Mouse (Mus musculus) Patski (cell line): Measurements from ENCODE around the gene Cdcp2. TPM values are rescaled to one million over a fixed set of nuclear protein-coding genes. Genes with fewer than 3 reads are reported as not detected.

ENCODE experiments used
- ATAC-seq: fragments of 100-300 bp; one replicate; pipeline ENCODE4 v1.8.0; 2021
- CTCF ChIA-PET: fragments of 350-600 bp; sonication (Branson Sonifier 250); formaldehyde crosslinking; loops from one replicate; lab custom pipeline; 2022; ENCODE audit warnings: inconsistent platforms; lab: Charles Lee
- POLR2A ChIA-PET: fragments of 350-600 bp; sonication (Branson Sonifier 250); formaldehyde crosslinking; loops from one replicate; lab custom pipeline; 2022; ENCODE audit warnings: antibody characterized with exemption, inconsistent platforms; lab: Charles Lee
- DNase-seq: peaks from one replicate; pipeline ENCODE4 v3.0.0-alpha.2; 2011; ENCODE audit warnings: low read depth, low spot score
- H3K27me3 ChIP-seq: fragments of 371-371 bp; one replicate; pipeline ENCODE4 v1.5.1; 2021
- CTCF ChIP-seq: fragments of 100-300 bp; IDR thresholded peaks from one replicate; pipeline ENCODE4 v1.5.1; 2021
- in situ Hi-C: fragments of 300-500 bp; cut with MboI; formaldehyde crosslinking; loops from 3 replicates; pipeline ENCODE4 v1.11.1; 2018; ENCODE audit warnings: low pct_unique_long_range_greater_than_20kb, mixed read lengths
- polyA plus RNA-seq: library from polyadenylated mRNA; unstranded; gene quantifications from one replicate; pipeline ENCODE4 v1.2.3, GENCODE M21; 2021

Gene Cdcp2
- polyA plus RNA-seq, result not detected

- DNase-seq (no peak), ATAC-seq (no peak)
- ChIA-PET CTCF (no interaction called here), POLR2A (no interaction called here)
- in situ Hi-C loops, result no loop called here
- TF ChIP-seq CTCF, result no peak
- H3K27me3 ChIP-seq, result no peaks in the 10 kb centered on the region
These were observed at the start of gene Cdcp2 for GRCm38 (mm10) chr4:107096841-107097373. Gene Cdcp2 (plus strand): TSS chr4:107096891.

GRCm38 (mm10) chr4:107047806-107048205 lies 48.9 kb upstream of the Cdcp2 start:
- TF ChIP-seq CTCF, result no peak
- in situ Hi-C loops, result no loop called here
- ATAC-seq (no peak), DNase-seq (no peak)
- CTCF ChIA-PET, result no interaction called here
- no peaks in the 10 kb centered on the region for H3K27me3 ChIP-seq
- POLR2A ChIA-PET, result no interaction called here

- DNase-seq (no peak), ATAC-seq (no peak)
- POLR2A ChIA-PET, result interaction anchor here (0.6 to 0.7 kb wide), 3 partner anchors 11 to 298 kb away, joined by 3 to 5 read pairs (median 4); no protein-coding TSS in a partner anchor
- CTCF ChIA-PET, result interaction anchor here (1.0 kb wide), 1 partner anchor 98 kb away, joined by 3 read pairs; no protein-coding TSS in a partner anchor
- TF ChIP-seq CTCF, result no peak
- H3K27me3 ChIP-seq, result no peaks in the 10 kb centered on the region
- in situ Hi-C loops, result no loop called here
These were observed 48.0 kb upstream of the Cdcp2 start for GRCm38 (mm10) chr4:107048568-107049162.

GRCm38 (mm10) chr4:107051889-107052288 lies 44.8 kb upstream of the Cdcp2 start:
- no peak for TF ChIP-seq CTCF
- ChIA-PET CTCF (no interaction called here), POLR2A (no interaction called here)
- DNase-seq, result no peak
- in situ Hi-C loops, result no loop called here
- no peaks in the 10 kb centered on the region for H3K27me3 ChIP-seq
- ATAC-seq, result no peak

GRCm38 (mm10) chr4:107052962-107053553 lies 43.6 kb upstream of the Cdcp2 start:
- DNase-seq, result no peak
- in situ Hi-C loops, result no loop called here
- TF ChIP-seq CTCF, result no peak
- no peak for ATAC-seq
- ChIA-PET CTCF (interaction anchor here (0.8 kb wide), 1 partner anchor 110 kb away, joined by 4 read pairs; no protein-coding TSS in a partner anchor), POLR2A (no interaction called here)
- no peaks in the 10 kb centered on the region for H3K27me3 ChIP-seq

- in situ Hi-C loops, result no loop called here
- POLR2A ChIA-PET, result no interaction called here
- DNase-seq, result no peak
- no peak for ATAC-seq
- no peak for TF ChIP-seq CTCF
- CTCF ChIA-PET, result no interaction called here
- H3K27me3 ChIP-seq, result no peaks in the 10 kb centered on the region
These were observed 40.6 kb upstream of the Cdcp2 start for GRCm38 (mm10) chr4:107056088-107056487.

GRCm38 (mm10) chr4:107058346-107058745 lies 38.3 kb upstream of the Cdcp2 start:
- ChIA-PET CTCF (no interaction called here), POLR2A (no interaction called here)
- in situ Hi-C loops, result no loop called here
- ATAC-seq, result no peak
- no peak for DNase-seq
- TF ChIP-seq CTCF, result no peak
- no peaks in the 10 kb centered on the region for H3K27me3 ChIP-seq

GRCm38 (mm10) chr4:107058781-107059180 lies 37.9 kb upstream of the Cdcp2 start:
- in situ Hi-C loops, result no loop called here
- DNase-seq, result no peak
- H3K27me3 ChIP-seq, result no peaks in the 10 kb centered on the region
- POLR2A ChIA-PET, result no interaction called here
- no peak for TF ChIP-seq CTCF
- no peak for ATAC-seq
- CTCF ChIA-PET, result no interaction called here

- in situ Hi-C loops, result no loop called here
- ATAC-seq (no peak), DNase-seq (no peak)
- no peaks in the 10 kb centered on the region for H3K27me3 ChIP-seq
- POLR2A ChIA-PET, result no interaction called here
- no peak for TF ChIP-seq CTCF
- CTCF ChIA-PET, result no interaction called here
These were observed 35.1 kb upstream of the Cdcp2 start for GRCm38 (mm10) chr4:107061560-107061959.

GRCm38 (mm10) chr4:107063214-107063613 lies 33.5 kb upstream of the Cdcp2 start:
- in situ Hi-C loops, result no loop called here
- no peak for TF ChIP-seq CTCF
- ChIA-PET CTCF (no interaction called here), POLR2A (no interaction called here)
- no peak for ATAC-seq
- no peaks in the 10 kb centered on the region for H3K27me3 ChIP-seq
- DNase-seq, result no peak

GRCm38 (mm10) chr4:107064394-107065098 lies 32.1 kb upstream of the Cdcp2 start:
- DNase-seq (no peak), ATAC-seq (no peak)
- H3K27me3 ChIP-seq, result no peaks in the 10 kb centered on the region
- ChIA-PET CTCF (no interaction called here), POLR2A (no interaction called here)
- in situ Hi-C loops, result loop anchor here (5.0 kb wide), 1 partner anchor 103 kb away; no protein-coding TSS in a partner anchor
- no peak for TF ChIP-seq CTCF
